Mouse (Mus musculus) adrenal gland, postnatal 4 days (tissue): ENCODE measurements at regions not wholly inside any gene's neighbourhood (a gene's known extent, or its start where the extent isn't known, plus 50 kb on each side); places are given as distances from the start of the nearest gene placed in this dataset.

ENCODE experiments used
- DNase-seq, 2 experiments: peaks; one replicate each; pipeline ENCODE4 v3.0.0; 2021 to 2022; ENCODE audit warnings: low spot score in 2 of 2, mixed read lengths in 2 of 2

GRCm38 (mm10) chr9:116366713-116367112 lies 191.6 kb upstream of the Tgfbr2 start:
- no peak for DNase-seq

GRCm38 (mm10) chr9:116366193-116366592 lies 191.0 kb upstream of the Tgfbr2 start:
- DNase-seq: no peak

GRCm38 (mm10) chr9:116365701-116366100 lies 190.5 kb upstream of the Tgfbr2 start:
- DNase-seq: no peak

GRCm38 (mm10) chr9:116365016-116365685 lies 190.0 kb upstream of the Tgfbr2 start:
- DNase-seq: no peak

GRCm38 (mm10) chr9:116361092-116361491 lies 185.9 kb upstream of the Tgfbr2 start:
- DNase-seq: no peak

GRCm38 (mm10) chr9:116354056-116354732 lies 179.0 kb upstream of the Tgfbr2 start:
- no peak for DNase-seq

GRCm38 (mm10) chr9:116352801-116353494 lies 177.8 kb upstream of the Tgfbr2 start:
- no peak for DNase-seq

- no peak for DNase-seq
These were observed 175.8 kb upstream of the Tgfbr2 start for GRCm38 (mm10) chr9:116350804-116351547.

GRCm38 (mm10) chr9:116347021-116347420 lies 171.9 kb upstream of the Tgfbr2 start:
- DNase-seq: no peak

- DNase-seq: no peak
These were observed 171.3 kb upstream of the Tgfbr2 start for GRCm38 (mm10) chr9:116346495-116346894.

- DNase-seq: no peak
These were observed 167.9 kb upstream of the Tgfbr2 start for GRCm38 (mm10) chr9:116343086-116343481.

GRCm38 (mm10) chr9:116342446-116343085 lies 167.4 kb upstream of the Tgfbr2 start:
- DNase-seq: no peak

GRCm38 (mm10) chr9:116342009-116342408 lies 166.8 kb upstream of the Tgfbr2 start:
- DNase-seq: no peak

GRCm38 (mm10) chr9:116340952-116341351 lies 165.8 kb upstream of the Tgfbr2 start:
- no peak for DNase-seq

GRCm38 (mm10) chr9:116338729-116339100 lies 163.6 kb upstream of the Tgfbr2 start:
- DNase-seq: no peak

GRCm38 (mm10) chr9:116338093-116338728 lies 163.1 kb upstream of the Tgfbr2 start:
- DNase-seq: no peak

- no peak for DNase-seq
These were observed 162.4 kb upstream of the Tgfbr2 start for GRCm38 (mm10) chr9:116337446-116338010.

GRCm38 (mm10) chr9:116335561-116336478 lies 160.7 kb upstream of the Tgfbr2 start:
- DNase-seq: no peak

GRCm38 (mm10) chr9:116333956-116334463 lies 158.8 kb upstream of the Tgfbr2 start:
- DNase-seq: no peak
